Mouse (Mus musculus) layer of hippocampus, adult 6 months (tissue): ENCODE results near the gene Chrnb4. TPM values are rescaled to one million over a fixed set of nuclear protein-coding genes. Genes with fewer than 3 reads are reported as not detected.

Experiments
- long read RNA-seq, 2 experiments: library from polyadenylated mRNA; unstranded; transcript quantifications; one replicate each; pipeline ENCODE4 v2.0.0; 2019 to 2020
- polyA plus RNA-seq: library from polyadenylated mRNA; unstranded; fragments of <200 nt; fragmentation: Nextera tagmentation; gene quantifications from 2 replicates; pipeline ENCODE4 v1.2.3, GENCODE M21; 2021

The Chrnb4 gene
- polyA plus RNA-seq, result 0.35 and 1.3 TPM in 2 replicates
- long read RNA-seq, experiment 1, result 0 reads
- long read RNA-seq, experiment 2, result 0 reads

DNA sequence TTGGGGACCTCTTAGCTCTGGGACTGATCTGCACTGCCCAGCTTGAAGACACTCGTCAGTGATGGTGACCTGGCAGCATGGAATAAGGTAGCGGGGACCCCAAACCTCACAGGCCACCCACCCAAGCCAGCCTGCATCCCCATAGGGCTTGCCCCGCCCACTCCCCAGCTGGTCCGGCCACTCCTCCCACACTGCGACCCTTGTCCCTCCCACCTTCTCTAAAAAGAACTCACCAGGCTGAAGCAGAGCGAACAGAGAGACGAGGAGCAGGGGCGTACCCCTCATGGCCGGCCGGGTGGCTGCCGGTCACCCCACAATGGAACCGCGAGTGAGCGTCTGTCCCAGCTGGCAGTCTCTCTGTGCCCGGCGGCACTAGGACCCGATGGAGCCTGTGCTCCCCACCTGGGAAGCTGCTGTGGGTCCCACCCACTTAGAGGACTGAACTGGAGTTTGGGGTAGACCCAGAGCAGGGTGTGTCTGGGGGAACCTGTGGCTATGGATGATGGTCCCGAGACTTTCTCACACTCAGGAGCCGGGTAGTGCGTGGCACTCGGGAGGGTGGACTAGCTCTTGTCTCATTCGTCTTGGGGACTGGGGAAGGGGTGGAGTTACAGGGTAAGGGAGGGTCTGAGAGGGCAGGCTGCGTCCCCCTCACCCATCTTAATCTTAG, at the start of gene Chrnb4:
Gene Chrnb4 (minus strand): TSS at position 569 of the 670 bp plus-strand sequence.

DNA sequence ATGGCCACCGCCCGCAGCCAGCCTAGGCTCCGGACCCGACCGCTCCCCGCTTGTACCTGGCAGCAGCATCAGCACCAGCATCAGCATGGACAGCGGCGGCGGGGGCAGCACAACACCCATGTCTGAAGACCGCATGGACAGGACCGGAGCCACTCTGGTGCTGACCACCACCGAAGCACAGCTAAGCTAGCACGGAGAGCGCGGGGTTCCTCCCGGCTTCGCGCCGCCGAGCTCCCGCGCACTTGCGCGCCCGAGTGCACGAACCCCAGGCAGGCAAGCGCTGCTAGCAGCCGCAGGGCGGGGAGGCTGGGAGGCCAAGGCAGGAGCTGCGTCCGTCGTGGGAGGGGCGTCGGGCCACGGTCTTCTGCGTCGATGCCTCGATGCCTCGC, 22.3 kb downstream of the Chrnb4 start, which contains the start of gene Chrna3:
Gene Chrna3 (minus strand): TSS at position 288 of the 389 bp plus-strand sequence.

DNA sequence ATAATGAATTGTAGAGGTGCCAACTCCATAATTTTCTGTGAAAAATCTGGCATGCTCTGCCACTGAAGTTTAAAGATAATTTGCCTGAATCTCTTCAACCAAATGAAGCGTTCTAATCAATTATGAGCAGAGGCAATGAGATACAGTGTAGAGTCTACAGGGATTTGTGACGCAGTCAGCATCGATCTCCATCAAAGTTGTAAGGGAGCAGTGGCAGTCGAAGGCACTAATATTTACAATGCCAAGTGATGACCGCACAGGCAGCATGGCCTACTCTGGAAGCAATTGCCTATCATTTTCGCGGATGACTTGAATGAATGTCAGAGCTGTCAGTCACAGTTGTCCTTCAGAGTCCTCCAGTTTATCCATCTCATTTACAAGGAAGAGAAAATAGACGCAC, 67.9 kb downstream of the Chrnb4 start, which contains the start of gene Chrna5:
Gene Chrna5 (plus strand): TSS at position 207 of the 400 bp plus-strand sequence.

Other genes with a start within 250 kb of the Chrnb4 start
- gene Ireb2, start 185.0 kb downstream of the Chrnb4 start, polyA plus RNA-seq, result 4.5 and 5.9 TPM in 2 replicates
- 0.87 and 1.1 TPM in 2 replicates for gene Hykk, start 131.5 kb downstream of the Chrnb4 start, polyA plus RNA-seq
- 123 and 126 TPM in 2 replicates for gene Psma4, start 98.0 kb downstream of the Chrnb4 start, polyA plus RNA-seq
- 0.48 and 1.1 TPM in 2 replicates for gene AY074887, start 97.8 kb downstream of the Chrnb4 start, polyA plus RNA-seq
- 0.38 and 0.59 TPM in 2 replicates for gene Chrna5, start 67.9 kb downstream of the Chrnb4 start, polyA plus RNA-seq
- gene Chrna3, start 22.2 kb downstream of the Chrnb4 start, polyA plus RNA-seq, result 0.20 and 0.33 TPM in 2 replicates
- gene Ube2q2, start 100.1 kb upstream of the Chrnb4 start, polyA plus RNA-seq, result 23.5 and 23.9 TPM in 2 replicates
- gene Fbxo22, start 160.1 kb upstream of the Chrnb4 start, polyA plus RNA-seq, result 39.4 and 41.9 TPM in 2 replicates